Mouse (Mus musculus): ENCODE results near the gene Tap2. TPM values are rescaled to one million over a fixed set of nuclear protein-coding genes. Genes with fewer than 3 reads are reported as not detected.

Tap2 gene
- total and polyA plus RNA-seq, 3 experiments, result 54.8 to 121 (median 110) TPM

DNA sequence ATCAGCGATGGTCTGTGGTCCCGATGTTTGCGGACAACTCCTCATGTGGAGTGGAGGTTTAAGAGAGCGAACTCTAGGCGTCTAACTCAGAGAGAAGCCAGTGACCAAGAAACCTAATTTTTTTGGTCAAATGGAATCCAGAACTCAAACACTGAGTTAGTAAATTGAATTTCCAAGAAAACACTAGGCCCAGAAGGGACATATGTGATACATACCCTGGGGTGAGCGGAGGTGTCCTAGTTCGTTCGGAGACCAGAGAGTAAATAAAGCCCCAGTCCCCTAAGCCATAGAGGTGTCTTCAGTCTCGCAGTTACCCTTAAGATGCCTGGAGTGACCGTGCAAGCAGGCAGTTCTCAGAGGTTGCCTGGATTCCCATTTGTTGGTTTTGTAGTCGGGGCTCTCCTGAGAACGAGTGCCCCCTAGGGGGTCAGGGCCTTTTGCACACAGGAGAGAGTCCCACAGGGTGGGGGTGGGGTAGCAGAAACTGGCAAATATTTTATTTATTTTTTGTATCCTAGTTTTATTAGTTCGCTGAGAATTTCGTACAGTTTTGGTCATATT, 60.6 kb downstream of the Tap2 start:
- Histone ChIP-seq H3K27ac (ENCODE audit: insufficient read depth, low read depth) (peak overlapping the region; percentile 51), H3K4me1 (ENCODE audit: control insufficient read depth in 1 of 2, insufficient read depth in 2 of 2) (peaks cover 6 to 53% of the 10 kb centered on the region in 2 experiments), H3K27me3 (replicated peaks) (no peaks in the 10 kb centered on the region), H3K36me3 (replicated peaks in 1 of 2; ENCODE audit: control insufficient read depth in 1 of 2, insufficient read depth in 1 of 2, low read length in 1 of 2) (peaks cover 18 to 31% of the 10 kb centered on the region in 2 experiments), H3K9ac (ENCODE audit: insufficient read depth, low read depth) (peak overlapping the region; percentile 98), H3K4me3 (replicated peaks in 1 of 3; ENCODE audit: low read depth in 2 of 3, low read length in 2 of 3, poor library complexity in 1 of 3) (peak overlapping the region; percentile 70 to 95 (median 78)), H3K79me2 (replicated peaks; ENCODE audit: control insufficient read depth, extremely low read depth, insufficient read depth, poor library complexity, severe bottlenecking) (peaks cover 9% of the 10 kb centered on the region; the same call in 1 of the 2 replicates), H3K4me2 (ENCODE audit: insufficient read depth, low read depth, poor library complexity, severe bottlenecking) (peak overlapping the region; percentile 52; the same call in 1 of the 2 replicates), H3K9me3 (replicated peaks; ENCODE audit: low read length) (no peaks in the 10 kb centered on the region)
- in situ Hi-C loops (cut with MboI; ENCODE audit: low pct_ligation_motif_present, low pct_unique_long_range_greater_than_20kb, low sequenced_read_pairs), result no loop called here
- TF ChIP-seq POLR2A (IDR thresholded peaks at IDR 0.05; ENCODE audit: low read depth, low read length), result peak; percentile 61
- peak; percentile 82 for TF ChIP-seq MYC (IDR thresholded peaks at IDR 0.05; ENCODE audit: low read depth, low read length)
- peak; percentile 93 for TF ChIP-seq CHD2 (IDR thresholded peaks at IDR 0.05; ENCODE audit: low read length)
- TF ChIP-seq MAX (IDR thresholded peaks at IDR 0.05; ENCODE audit: low read length), result 0 out of 2 replicates have a peak, but pooled peaks have one; percentile 41
- no peak for TF ChIP-seq USF1 (IDR thresholded peaks at IDR 0.05; ENCODE audit: low read depth, low read length)
- peak; percentile 43 for TF ChIP-seq RAD21 (IDR thresholded peaks at IDR 0.05; ENCODE audit: low read depth, low read length)
- peak; percentile 68; the same call in 1 of the 2 replicates for TF ChIP-seq NELFE (IDR thresholded peaks at IDR 0.05; ENCODE audit: low read depth, low read length)
- TF ChIP-seq ZC3H11A (IDR thresholded peaks at IDR 0.05; ENCODE audit: low read depth, low read length), result no peak
- TF ChIP-seq CTCF (conservative IDR thresholded peaks at IDR 0.05 in 1 of 2, IDR thresholded peaks at IDR 0.05 in 1 of 2; ENCODE audit: low read depth in 2 of 2, low read length in 2 of 2), result peak in 1 of 2 experiments; percentile 85; a peak in 2 of 4 replicates
- TF ChIP-seq EP300 (IDR thresholded peaks at IDR 0.05; ENCODE audit: low read length), result peak; percentile 26; the same call in 1 of the 2 replicates
- TF ChIP-seq ELF1 (IDR thresholded peaks at IDR 0.05; ENCODE audit: low read depth, low read length), result no peak
- peak; percentile 47; the same call in 1 of the 2 replicates for TF ChIP-seq HCFC1 (IDR thresholded peaks at IDR 0.05; ENCODE audit: low read depth, low read length)
- TF ChIP-seq RCOR1 (conservative IDR thresholded peaks at IDR 0.05; ENCODE audit: low read depth, low read length), result no peak
- TF ChIP-seq TBP (conservative IDR thresholded peaks at IDR 0.05; ENCODE audit: low read depth, low read length), result peak; percentile 76
- peak; percentile 22; the same call in 1 of the 2 replicates for TF ChIP-seq MEF2A (IDR thresholded peaks at IDR 0.05; ENCODE audit: borderline replicate concordance, low read depth, low read length)
- TF ChIP-seq SIN3A (IDR thresholded peaks at IDR 0.05; ENCODE audit: low read length), result peak; percentile 80
- peak; percentile 41; the same call in 1 of the 2 replicates for TF ChIP-seq CHD1 (IDR thresholded peaks at IDR 0.05; ENCODE audit: low read depth, low read length)
- TF ChIP-seq E2F4 (IDR thresholded peaks at IDR 0.05; ENCODE audit: insufficient replicate concordance, low read depth, low read length), result no peak
- peak; percentile 59 for TF ChIP-seq BHLHE40 (IDR thresholded peaks at IDR 0.05; ENCODE audit: low read depth, low read length)
- TF ChIP-seq NRF1 (IDR thresholded peaks at IDR 0.05; ENCODE audit: low read depth, low read length), result no peak
- TF ChIP-seq JUND (conservative IDR thresholded peaks at IDR 0.05; ENCODE audit: low read depth, low read length), result no peak; the same call in 1 of the 2 replicates
- 0 out of 2 replicates have a peak, but pooled peaks have one; percentile 47 for TF ChIP-seq UBTF (IDR thresholded peaks at IDR 0.05; ENCODE audit: low read depth, low read length)
- TF ChIP-seq GABPA (IDR thresholded peaks at IDR 0.05; ENCODE audit: insufficient replicate concordance, low read depth, low read length), result no peak
- TF ChIP-seq MXI1 (IDR thresholded peaks at IDR 0.05; ENCODE audit: low read depth, low read length), result peak; percentile 45; the same call in 1 of the 2 replicates
- TF ChIP-seq MAZ (IDR thresholded peaks at IDR 0.05; ENCODE audit: low read depth, low read length), result peak; percentile 98
- no peak for TF ChIP-seq ZNF384 (IDR thresholded peaks at IDR 0.05; ENCODE audit: low read depth, low read length)
- no peak for TF ChIP-seq PAX5 (IDR thresholded peaks at IDR 0.05; ENCODE audit: low read length)
- 0 out of 2 replicates have a peak, but pooled peaks have one; percentile 43 for TF ChIP-seq MAFK (IDR thresholded peaks at IDR 0.05; ENCODE audit: insufficient replicate concordance, low read length)
- TF ChIP-seq IRF4 (IDR thresholded peaks at IDR 0.05; ENCODE audit: low read depth, low read length), result peak; percentile 59
- no peak for TF ChIP-seq KAT2A (IDR thresholded peaks at IDR 0.05; ENCODE audit: insufficient replicate concordance, low read length)
- no peak for TF ChIP-seq USF2 (conservative IDR thresholded peaks at IDR 0.05; ENCODE audit: low read depth, low read length)
- TF ChIP-seq ZKSCAN1 (IDR thresholded peaks at IDR 0.05; ENCODE audit: borderline replicate concordance, low read depth, low read length), result no peak
- no peak for TF ChIP-seq JUN (IDR thresholded peaks at IDR 0.05; ENCODE audit: insufficient read depth, low read depth, low read length)
- peak; percentile 42; the same call in 1 of the 2 replicates for TF ChIP-seq ZMIZ1 (IDR thresholded peaks at IDR 0.05; ENCODE audit: low read depth, low read length)
- TF ChIP-seq ETS1 (conservative IDR thresholded peaks at IDR 0.05; ENCODE audit: low read depth, low read length), result peak; percentile 48
- peak; percentile 37; the same call in 1 of the 2 replicates for TF ChIP-seq TCF12 (IDR thresholded peaks at IDR 0.05; ENCODE audit: low read depth, low read length)
- no peak for TF ChIP-seq POLR2AphosphoS2 (IDR thresholded peaks at IDR 0.05; ENCODE audit: low read depth, low read length)
- TF ChIP-seq SMC3 (IDR thresholded peaks at IDR 0.05; ENCODE audit: low read depth, low read length), result peak; percentile 51
- dilution Hi-C loops (cut with MboI; ENCODE audit: extremely low pct_ligation_motif_present, extremely low pct_unique_long_range_greater_than_20kb, low sequenced_read_pairs), result no loop called here
- DNase-seq (ENCODE audit: extremely low read depth), result peak; percentile 94

All from CH12.LX (cell line).